Comparison of ENCODE assay signal across 17 mouse cellular contexts in genomic region chr11:96732657-96733056, GRCm38 (mm10). TPM values are rescaled to one million over a fixed set of nuclear protein-coding genes. Genes with fewer than 3 reads are reported as not detected.
DNase-seq lines count a peak whose midpoint lies in the region; ATAC-seq and TF ChIP-seq lines count a peak whose summit lies in the region.
"Had no signal": no experiment of that assay in that cellular context is flagged by ENCODE, and none has a peak within 500 bp of the region (broad histone marks: within the 10 kb centered on the region; RNA-seq: fewer than 3 reads in every experiment).

No protein-coding gene starts in this region.

- intact Hi-C loops in heart, postnatal 10 days (cut with DNase I) = no loop called here

- no peak overlapping the region for H3K9ac ChIP-seq in ES-Bruce4 (ENCODE audit: low read depth, poor library complexity, severe bottlenecking)
- no peak overlapping the region for H3K9ac ChIP-seq in intestine, embryonic 16.5 days (ENCODE audit: low read depth, low read length)
- no peak overlapping the region for H3K9ac ChIP-seq in neural tube, embryonic 12.5 days
- H3K9ac ChIP-seq: forebrain, postnatal 0 days; heart, embryonic 13.5 days; liver, embryonic 13.5 days had no signal

- no peak overlapping the region for H3K4me3 ChIP-seq in ES-Bruce4 (ENCODE audit: low read depth, low read length)
- H3K4me3 ChIP-seq in intestine, embryonic 16.5 days (ENCODE audit: low read length) = no peak overlapping the region
- H3K4me3 ChIP-seq in neural tube, embryonic 12.5 days = no peak overlapping the region
- H3K4me3 ChIP-seq: heart, embryonic 13.5 days; liver, embryonic 13.5 days; myocyte had no signal

- H3K4me1 ChIP-seq in ES-Bruce4 (ENCODE audit: control insufficient read depth, insufficient read depth, low read length) = no peaks in the 10 kb centered on the region
- peaks cover 3% of the 10 kb centered on the region; the same call in 1 of the 2 replicates for H3K4me1 ChIP-seq in intestine, embryonic 16.5 days (ENCODE audit: control insufficient read depth, insufficient read depth, low read length)
- H3K4me1 ChIP-seq in neural tube, embryonic 12.5 days = peaks cover 62% of the 10 kb centered on the region
- H3K4me1 ChIP-seq: liver, embryonic 13.5 days had no signal

- peak; percentile 39 for DNase-seq in kidney, adult 11 months
- DNase-seq in kidney, postnatal 25 days = no peak
- no peak for DNase-seq in heart, postnatal 10 days
- DNase-seq in adrenal gland, adult (ENCODE audit: inconsistent age in 2 of 2, low spot score in 1 of 2) = no peak
- DNase-seq in retina, postnatal 1 day = no peak
- DNase-seq: adrenal gland, adult 8-10 months; cerebellum, adult 9-11 months; embryo, embryonic 11 days; forebrain, postnatal 0 days; gastrocnemius, postnatal 25 days; left cerebral cortex, postnatal 4 days; liver, embryonic 13.5 days had no signal

- no peak for TF ChIP-seq POLR2A in ES-Bruce4 (IDR thresholded peaks at IDR 0.05; ENCODE audit: insufficient read depth, low read length)

- H3K27ac ChIP-seq in ES-Bruce4 (ENCODE audit: insufficient read depth, low read length) = no peak overlapping the region
- no peak overlapping the region for H3K27ac ChIP-seq in intestine, embryonic 16.5 days (ENCODE audit: low read length)
- H3K27ac ChIP-seq in neural tube, embryonic 12.5 days = no peak overlapping the region; the same call in 1 of the 2 replicates
- H3K27ac ChIP-seq: heart, embryonic 13.5 days; liver, embryonic 13.5 days had no signal

- no peaks in the 10 kb centered on the region for H3K36me3 ChIP-seq in ES-Bruce4 (ENCODE audit: control insufficient read depth, insufficient read depth, low read length, poor library complexity, severe bottlenecking)
- H3K36me3 ChIP-seq in intestine, embryonic 16.5 days (ENCODE audit: control insufficient read depth, insufficient read depth, low read length) = no peaks in the 10 kb centered on the region
- no peaks in the 10 kb centered on the region for H3K36me3 ChIP-seq in neural tube, embryonic 12.5 days
- H3K36me3 ChIP-seq: heart, embryonic 13.5 days; liver, embryonic 13.5 days had no signal

- no peaks in the 10 kb centered on the region for H3K9me3 ChIP-seq in ES-Bruce4 (replicated peaks; ENCODE audit: control insufficient read depth, insufficient read depth, low read length, poor library complexity, severe bottlenecking)
- no peaks in the 10 kb centered on the region for H3K9me3 ChIP-seq in intestine, embryonic 16.5 days (ENCODE audit: control insufficient read depth, low read length)
- no peaks in the 10 kb centered on the region for H3K9me3 ChIP-seq in neural tube, embryonic 12.5 days
- H3K9me3 ChIP-seq: heart, embryonic 13.5 days; liver, embryonic 13.5 days had no signal

- no peak overlapping the region for H3K4me2 ChIP-seq in intestine, embryonic 16.5 days (ENCODE audit: low read depth, low read length)
- H3K4me2 ChIP-seq in neural tube, embryonic 12.5 days (replicated peaks) = 0 out of 2 replicates have a peak overlapping the region, but pooled peaks have one; percentile 3
- H3K4me2 ChIP-seq: heart, embryonic 13.5 days; liver, embryonic 13.5 days had no signal

- peak; percentile 89 for TF ChIP-seq EP300 in ES-Bruce4 (IDR thresholded peaks at IDR 0.05; ENCODE audit: insufficient read depth, low read depth, low read length)

- peak; percentile 56; the same call in 1 of the 2 replicates for ATAC-seq in intestine, embryonic 16.5 days
- ATAC-seq in neural tube, embryonic 12.5 days (ENCODE audit: low FRiP score, low read depth) = no peak
- ATAC-seq: forebrain, postnatal 0 days had no signal

- no peak for TF ChIP-seq CTCF in ES-Bruce4 (IDR thresholded peaks at IDR 0.05; ENCODE audit: low read depth, low read length)

- no peaks in the 10 kb centered on the region for H3K27me3 ChIP-seq in ES-Bruce4 (ENCODE audit: control insufficient read depth, insufficient read depth, low read length, poor library complexity, severe bottlenecking)
- no peaks in the 10 kb centered on the region for H3K27me3 ChIP-seq in intestine, embryonic 16.5 days (replicated peaks; ENCODE audit: control insufficient read depth, insufficient read depth, low read length)
- H3K27me3 ChIP-seq in neural tube, embryonic 12.5 days (replicated peaks) = no peaks in the 10 kb centered on the region

- 36% methylated on average over 4 of the region's 4 CpGs for WGBS in intestine, embryonic 16.5 days
- 39% methylated on average over 4 of the region's 4 CpGs for WGBS in neural tube, embryonic 12.5 days

RNA-seq across cellular contexts. Expression of gene Snx11, which starts 44.7 kb away (rescaled TPM):
- polyA plus RNA-seq in ES-Bruce4 (2011; ENCODE audit: insufficient read depth, insufficient read length, low read depth, missing spikeins) = 27.3 and 31.1 TPM in 2 replicates
- polyA plus RNA-seq in intestine, embryonic 16.5 days (2015; fragmentation: Nextera tagmentation; extraction: Ambion mirVana) = 11.8 and 13.1 TPM in 2 replicates
- polyA plus RNA-seq in neural tube, embryonic 12.5 days (2016; fragmentation: Nextera tagmentation; extraction: Ambion mirVana) = 57.0 and 58.4 TPM in 2 replicates
- 10 to 100 TPM; 14.6 to 15.1 TPM for total RNA-seq in heart, postnatal 10 days (2021)

RNA-seq across cellular contexts. Expression of gene Cbx1, which starts 56.3 kb away (rescaled TPM):
- polyA plus RNA-seq in ES-Bruce4 (2011; ENCODE audit: insufficient read depth, insufficient read length, low read depth, missing spikeins) = 201 and 202 TPM in 2 replicates
- polyA plus RNA-seq in intestine, embryonic 16.5 days (2015; fragmentation: Nextera tagmentation; extraction: Ambion mirVana) = 65.1 and 74.5 TPM in 2 replicates
- polyA plus RNA-seq in neural tube, embryonic 12.5 days (2016; fragmentation: Nextera tagmentation; extraction: Ambion mirVana) = 125 and 143 TPM in 2 replicates
- 10 to 100 TPM; 46.2 to 59.2 TPM for total RNA-seq in heart, postnatal 10 days (2021)
